13 mouse cellular contexts compared by ENCODE assay signal in genomic region chr4:83257279-83258260, GRCm38 (mm10).
"Had no signal": no experiment of that assay in that cellular context is flagged by ENCODE, and none has a peak within 500 bp of the region (broad histone marks: within the 10 kb centered on the region; RNA-seq: fewer than 3 reads in every experiment).

No protein-coding gene starts in this region.

- H3K4me1 ChIP-seq: liver, embryonic 15.5 days; midbrain, embryonic 15.5 days; neural tube, embryonic 12.5 days had no signal

- H3K27ac ChIP-seq: kidney, postnatal 0 days; limb, embryonic 12.5 days; liver, embryonic 15.5 days; midbrain, embryonic 15.5 days; neural tube, embryonic 12.5 days; stomach, postnatal 0 days had no signal

- H3K9ac ChIP-seq: limb, embryonic 12.5 days; liver, embryonic 15.5 days; midbrain, embryonic 15.5 days; neural tube, embryonic 12.5 days had no signal

- H3K36me3 ChIP-seq: limb, embryonic 12.5 days; liver, embryonic 15.5 days; midbrain, embryonic 15.5 days; neural tube, embryonic 12.5 days had no signal

- H3K27me3 ChIP-seq: limb, embryonic 12.5 days; liver, embryonic 15.5 days; midbrain, embryonic 15.5 days; neural tube, embryonic 12.5 days had no signal

- H3K4me3 ChIP-seq: limb, embryonic 12.5 days; liver, embryonic 15.5 days; midbrain, embryonic 15.5 days; neural tube, embryonic 12.5 days had no signal

- H3K9me3 ChIP-seq: limb, embryonic 12.5 days; liver, embryonic 15.5 days; midbrain, embryonic 15.5 days; neural tube, embryonic 12.5 days had no signal

- ATAC-seq: lung, postnatal 0 days; midbrain, embryonic 15.5 days had no signal

- DNase-seq: layer of hippocampus, adult 9-11 months; layer of hippocampus, postnatal 36 days; liver; lung, adult 2 months; thymus, postnatal 4 days had no signal

- H3K4me2 ChIP-seq: limb, embryonic 12.5 days; liver, embryonic 15.5 days; midbrain, embryonic 11.5 days; midbrain, embryonic 15.5 days; neural tube, embryonic 12.5 days had no signal
